Mouse (Mus musculus) lung, adult 2 months (tissue): ENCODE measurements around the gene Gm21820. TPM values are rescaled to one million over a fixed set of nuclear protein-coding genes. Genes with fewer than 3 reads are reported as not detected.
"Not testable (repeated sequence)": the region's sequence is repeated elsewhere in the genome, so short reads cannot be mapped to it uniquely, and the experiment has no call there.

ENCODE experiments used
- DNase-seq: peaks from one replicate; pipeline ENCODE4 v3.0.0; 2022
- H3K4me1 ChIP-seq: fragments of 200-500 bp; 2 replicates; pipeline ENCODE4 v1.6.1; 2011; ENCODE audit warnings: low read length; ENCODE audit not compliant: control insufficient read depth, insufficient read depth
- H3K4me3 ChIP-seq: fragments of 200-500 bp; replicated peaks from 2 replicates; pipeline ENCODE3; 2011; ENCODE audit warnings: low read depth, mild to moderate bottlenecking, control low read depth, low read length; ENCODE audit errors: extremely low read depth
- WGBS: fragments of 180-500 bp; shearing (Covaris S2); methylation state at CpG from one replicate; pipeline ENCODE4 v1.1.7; 2018; 5-methylcytosine and 5-hydroxymethylcytosine counted together
- polyA plus RNA-seq: library from polyadenylated mRNA; depleted of rRNA; stranded (reverse); fragments of >200 nt; gene quantifications from 2 replicates; pipeline ENCODE4 v1.2.3, GENCODE M21; 2012; rRNA removed

Gm21820 gene
- not detected in 2 replicates for polyA plus RNA-seq

GRCm38 (mm10) chrY:5249341-5249740 lies at the start of gene Gm21820:
Gene Gm21820, minus strand, starts transcription at chrY:5249441.
- H3K4me3 ChIP-seq, DNase-seq, H3K4me1 ChIP-seq: not testable (repeated sequence)
- no CpG with 5 or more reads among the region's 1 CpGs for WGBS

Other genes with a start within 250 kb of the Gm21820 start
- gene Gm20918, start 205.5 kb downstream of the Gm21820 start, polyA plus RNA-seq: not detected in 2 replicates